Mouse (Mus musculus): Measurements from ENCODE around the gene Syngr4. TPM values are rescaled to one million over a fixed set of nuclear protein-coding genes. Genes with fewer than 3 reads are reported as not detected.
"Not testable (repeated sequence)": the region's sequence is repeated elsewhere in the genome, so short reads cannot be mapped to it uniquely, and the experiment has no call there.

Gene Syngr4
- polyA plus RNA-seq, 1 experiment from 2014 or later: 0.37 TPM

DNA sequence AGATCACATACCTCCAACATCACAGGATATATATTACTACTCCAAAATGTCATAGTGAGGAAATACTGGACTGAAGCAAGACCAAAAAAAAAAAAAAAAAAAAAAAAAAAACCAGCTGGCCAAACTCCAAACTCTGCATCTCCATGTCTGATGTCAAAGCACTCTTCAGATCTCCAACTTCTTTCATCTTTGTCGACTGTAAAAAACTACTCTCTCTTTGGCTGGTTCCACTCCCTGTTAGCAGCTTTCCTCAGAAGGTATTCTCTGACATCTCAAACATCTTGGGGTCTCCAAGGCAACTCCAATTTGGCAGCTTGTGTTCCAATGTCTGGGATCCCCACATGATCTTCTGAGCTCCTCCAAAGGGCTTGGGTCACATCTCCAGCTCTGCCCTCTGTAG is 18.2 kb downstream of the Syngr4 start, which contains the start of gene Grin2d:
Grin2d (minus strand) TSS at position 101 of the 400 bp plus-strand sequence.
- not testable (repeated sequence) for ATAC-seq (ENCODE audit: low FRiP score); H3K9ac ChIP-seq (replicated peaks); H3K27ac ChIP-seq (replicated peaks); H3K4me3 ChIP-seq (replicated peaks); H3K9me3 ChIP-seq (replicated peaks); H3K27me3 ChIP-seq (replicated peaks); H3K4me2 ChIP-seq
- WGBS: 100% methylated on average over 1 of the region's 1 CpGs
- Histone ChIP-seq H3K4me1 (peaks cover 19% of the 10 kb centered on the region), H3K36me3 (peaks cover 79% of the 10 kb centered on the region)

DNA sequence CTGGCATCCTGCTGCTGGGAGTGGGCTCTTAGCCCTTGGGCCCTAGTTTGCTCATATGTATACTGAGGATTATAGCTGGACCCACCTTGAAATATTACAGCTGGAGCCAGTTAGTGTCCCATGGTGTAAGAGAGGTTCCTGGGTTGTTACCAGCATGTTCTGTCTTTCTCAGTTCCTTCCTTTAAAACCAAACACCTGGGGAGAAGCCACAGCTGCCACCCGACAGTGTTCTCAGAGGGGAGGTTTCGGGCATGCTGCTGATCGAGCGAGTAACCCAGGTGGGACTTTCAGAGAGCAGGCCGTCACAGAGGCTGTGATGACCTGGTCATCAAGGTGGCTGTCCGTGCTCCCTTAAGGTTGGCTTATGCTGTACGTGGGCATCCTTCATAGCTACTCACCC is 19.6 kb downstream of the Syngr4 start:
- no peak overlapping the region for H3K9ac ChIP-seq (replicated peaks)
- H3K9me3 ChIP-seq (replicated peaks): no peaks in the 10 kb centered on the region
- H3K27me3 ChIP-seq (replicated peaks): no peaks in the 10 kb centered on the region
- H3K4me2 ChIP-seq: no peak overlapping the region
- peaks cover 66% of the 10 kb centered on the region for H3K36me3 ChIP-seq
- WGBS: 97% methylated on average over 7 of the region's 7 CpGs
- peaks cover 19% of the 10 kb centered on the region for H3K4me1 ChIP-seq
- ATAC-seq (ENCODE audit: low FRiP score): no peak
- no peak overlapping the region for H3K4me3 ChIP-seq (replicated peaks)
- no peak overlapping the region for H3K27ac ChIP-seq (replicated peaks)

GRCm38 (mm10) chr7:45873061-45873947 is 23.2 kb downstream of the Syngr4 start:
- Histone ChIP-seq H3K4me1 (peaks cover 51% of the 10 kb centered on the region), H3K9ac (replicated peaks) (peak overlapping the region; percentile 93), H3K27me3 (replicated peaks) (no peaks in the 10 kb centered on the region; the same call in 1 of the 2 replicates), H3K36me3 (peaks cover 30% of the 10 kb centered on the region), H3K4me3 (replicated peaks) (peak overlapping the region; percentile 83), H3K4me2 (peak overlapping the region; percentile 80), H3K27ac (replicated peaks) (peak overlapping the region; percentile 87), H3K9me3 (replicated peaks) (no peaks in the 10 kb centered on the region)
- 3% methylated on average over 28 of the region's 28 CpGs for WGBS
- ATAC-seq (ENCODE audit: low FRiP score): peak; percentile 39; the same call in 1 of the 2 replicates

- Histone ChIP-seq H3K4me1 (peaks cover 58% of the 10 kb centered on the region), H3K4me3 (replicated peaks) (peak within 1 kb of the TSS; percentile 83), H3K27ac (replicated peaks) (peak within 1 kb of the TSS; percentile 87), H3K27me3 (replicated peaks) (no peaks in the 10 kb centered on the region; the same call in 1 of the 2 replicates), H3K9me3 (replicated peaks) (no peaks in the 10 kb centered on the region), H3K9ac (replicated peaks) (peak within 1 kb of the TSS; percentile 93), H3K36me3 (peaks cover 26% of the 10 kb centered on the region), H3K4me2 (peak within 1 kb of the TSS; percentile 80)
- WGBS: under 1% methylated on average over 18 of the region's 18 CpGs
- peak; percentile 75 for ATAC-seq (ENCODE audit: low FRiP score)
Observed at GRCm38 (mm10) chr7:45872624-45873023, 23.9 kb downstream of the Syngr4 start, which contains the start of gene Kdelr1. Gene Kdelr1 (plus strand): TSS chr7:45872772.

DNA sequence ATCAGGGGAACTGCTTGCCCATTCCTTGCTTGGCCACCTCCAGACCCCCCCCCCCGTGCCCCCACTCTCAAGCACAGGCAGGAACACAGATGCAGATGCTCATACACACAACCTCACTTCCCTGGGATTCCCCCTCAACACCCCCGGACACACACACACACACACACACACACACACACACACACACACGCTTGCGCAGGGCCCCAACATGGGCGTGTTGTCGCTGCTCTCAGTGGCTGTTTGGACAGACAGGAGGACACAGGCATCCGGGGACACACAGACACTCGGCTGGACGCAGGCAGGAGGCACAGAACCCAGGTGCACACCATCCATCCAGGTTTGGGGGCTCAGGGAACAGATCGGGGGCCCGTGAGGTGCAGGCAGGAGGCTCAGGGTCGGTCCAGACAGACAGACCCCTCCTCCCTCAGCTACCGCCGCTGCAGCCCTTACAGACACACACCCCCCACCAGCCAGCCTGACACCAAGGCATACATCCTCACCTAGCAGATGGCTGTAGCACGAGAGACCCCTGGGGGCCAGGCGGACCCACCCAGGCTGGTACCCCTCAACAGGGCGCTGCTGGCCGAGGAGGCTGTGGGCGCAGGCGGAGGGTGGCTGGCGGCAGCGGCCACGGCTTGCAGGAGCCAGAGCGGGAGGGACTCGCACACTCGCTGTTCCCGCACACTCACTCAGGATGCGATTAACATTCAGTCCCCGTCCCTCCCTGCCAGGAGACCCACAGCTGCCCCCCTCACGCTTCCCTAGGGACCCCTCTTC is 26.0 kb downstream of the Syngr4 start:
- Histone ChIP-seq H3K9ac (replicated peaks) (peak overlapping the region; percentile 71), H3K4me3 (replicated peaks) (peak overlapping the region; percentile 63), H3K9me3 (replicated peaks) (no peaks in the 10 kb centered on the region), H3K4me2 (peak overlapping the region; percentile 72), H3K27ac (replicated peaks) (peak overlapping the region; percentile 75), H3K4me1 (peaks cover 72% of the 10 kb centered on the region), H3K36me3 (peaks cover 5% of the 10 kb centered on the region), H3K27me3 (replicated peaks) (no peaks in the 10 kb centered on the region; the same call in 1 of the 2 replicates)
- peak; percentile 7; the same call in 1 of the 2 replicates for ATAC-seq (ENCODE audit: low FRiP score)
- 2% methylated on average over 30 of the region's 30 CpGs for WGBS

DNA sequence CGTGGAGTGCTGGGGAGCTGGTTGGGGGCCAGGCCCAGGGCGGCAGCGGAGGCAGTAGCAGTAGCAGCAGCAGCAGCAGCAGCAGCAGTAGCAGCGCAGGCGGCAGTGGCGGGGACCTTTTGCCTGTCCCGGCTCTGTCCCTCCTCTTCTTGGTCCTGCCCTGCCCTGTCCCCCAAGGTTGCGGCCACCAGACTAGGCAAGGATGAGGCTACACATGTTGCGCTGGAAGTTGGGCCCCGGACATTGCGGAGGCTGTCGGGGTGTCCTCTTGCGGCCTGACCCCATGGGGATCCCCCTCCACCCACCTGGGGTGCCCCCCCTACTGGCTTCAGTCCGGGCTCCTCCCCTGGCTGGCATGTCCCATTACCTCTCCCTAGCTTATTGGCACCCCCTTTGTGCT is 26.7 kb downstream of the Syngr4 start:
- WGBS: under 1% methylated on average over 14 of the region's 14 CpGs
- Histone ChIP-seq H3K4me3 (replicated peaks) (peak overlapping the region; percentile 63), H3K36me3 (peaks cover 4% of the 10 kb centered on the region), H3K9ac (replicated peaks) (peak overlapping the region; percentile 71), H3K9me3 (replicated peaks) (no peaks in the 10 kb centered on the region), H3K4me2 (peak overlapping the region; percentile 72), H3K4me1 (peaks cover 67% of the 10 kb centered on the region), H3K27me3 (replicated peaks) (no peaks in the 10 kb centered on the region; the same call in 1 of the 2 replicates), H3K27ac (replicated peaks) (peak overlapping the region; percentile 75)
- 0 out of 2 replicates have a peak, but pooled peaks have one; percentile 2 for ATAC-seq (ENCODE audit: low FRiP score)

GRCm38 (mm10) chr7:45869107-45869670 is 27.3 kb downstream of the Syngr4 start:
- H3K27ac ChIP-seq (replicated peaks): peak overlapping the region; percentile 75; the same call in 1 of the 2 replicates
- no peak for ATAC-seq (ENCODE audit: low FRiP score)
- WGBS: 10% methylated on average over 8 of the region's 8 CpGs
- H3K27me3 ChIP-seq (replicated peaks): no peaks in the 10 kb centered on the region; the same call in 1 of the 2 replicates
- H3K9ac ChIP-seq (replicated peaks): peak overlapping the region; percentile 71
- no peaks in the 10 kb centered on the region for H3K9me3 ChIP-seq (replicated peaks)
- H3K4me2 ChIP-seq: peak overlapping the region; percentile 72
- H3K36me3 ChIP-seq: no peaks in the 10 kb centered on the region; the same call in 1 of the 2 replicates
- H3K4me3 ChIP-seq (replicated peaks): peak overlapping the region; percentile 63
- peaks cover 61% of the 10 kb centered on the region for H3K4me1 ChIP-seq

- Histone ChIP-seq H3K27ac (replicated peaks) (no peak overlapping the region), H3K4me3 (replicated peaks) (peak overlapping the region; percentile 63), H3K4me1 (peaks cover 53% of the 10 kb centered on the region), H3K9ac (replicated peaks) (peak overlapping the region; percentile 71; the same call in 1 of the 2 replicates), H3K36me3 (no peaks in the 10 kb centered on the region), H3K4me2 (peak overlapping the region; percentile 72), H3K27me3 (replicated peaks) (no peaks in the 10 kb centered on the region; the same call in 1 of the 2 replicates), H3K9me3 (replicated peaks) (no peaks in the 10 kb centered on the region)
- 8% methylated on average over 2 of the region's 2 CpGs for WGBS
- no peak for ATAC-seq (ENCODE audit: low FRiP score)
Observed at GRCm38 (mm10) chr7:45867871-45868270, 28.6 kb downstream of the Syngr4 start.

DNA sequence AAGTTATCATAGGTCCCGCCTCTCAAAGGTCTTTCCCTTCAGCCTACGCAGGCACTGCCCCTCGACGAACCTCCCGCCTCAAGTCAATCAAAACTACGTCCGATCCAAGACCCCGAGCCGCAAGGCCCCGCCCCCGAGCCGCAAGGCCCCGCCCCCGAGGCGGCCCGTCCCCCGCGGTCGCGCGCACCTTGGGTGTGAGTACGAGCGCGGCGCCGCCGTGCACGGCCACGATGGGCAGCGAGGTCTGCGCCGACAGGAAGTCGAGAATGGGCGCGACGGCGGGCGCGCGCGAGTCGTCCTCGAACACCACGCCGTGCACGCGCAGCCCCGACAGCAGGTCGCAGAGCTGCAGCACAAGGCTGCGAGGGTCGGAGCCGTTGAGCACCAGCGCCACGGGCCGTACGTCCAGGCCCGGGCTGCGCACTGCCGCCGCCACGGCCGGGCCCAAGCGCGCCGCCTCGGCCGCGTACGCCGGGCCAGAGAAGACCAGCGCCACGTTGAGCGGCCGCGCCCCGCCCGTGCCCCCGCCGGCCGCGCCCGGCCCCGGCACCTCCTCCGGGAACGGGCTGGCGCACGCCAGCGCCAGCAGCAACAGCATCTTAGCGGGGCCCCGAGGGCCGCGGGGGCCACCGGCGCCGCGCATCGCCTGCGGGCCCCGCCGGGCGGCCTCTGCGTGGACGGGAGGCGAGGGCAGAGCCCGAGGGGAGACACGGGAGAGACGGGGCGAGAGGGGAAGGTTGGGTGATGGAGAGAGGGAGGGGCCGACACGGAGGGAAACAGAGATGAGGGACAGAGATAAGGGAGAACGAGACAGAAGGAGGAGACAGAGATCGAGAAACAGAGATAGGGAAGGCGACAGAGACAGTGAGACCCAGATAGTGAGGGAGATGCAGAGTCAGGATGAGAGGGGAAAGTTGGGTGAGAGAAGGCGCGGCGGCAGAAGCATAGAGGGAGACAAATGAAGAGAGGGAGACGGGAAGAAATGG is 30.3 kb downstream of the Syngr4 start:
- H3K9me3 ChIP-seq (replicated peaks): no peaks in the 10 kb centered on the region

GRCm38 (mm10) chr7:45864435-45864834 is 32.1 kb downstream of the Syngr4 start:
- Histone ChIP-seq H3K36me3 (no peaks in the 10 kb centered on the region), H3K27me3 (replicated peaks) (no peaks in the 10 kb centered on the region; the same call in none of the 2 replicates), H3K9me3 (replicated peaks) (no peaks in the 10 kb centered on the region), H3K4me1 (peaks cover 31% of the 10 kb centered on the region), H3K4me2 (no peak overlapping the region), H3K27ac (replicated peaks) (no peak overlapping the region), H3K9ac (replicated peaks) (no peak overlapping the region), H3K4me3 (replicated peaks) (no peak overlapping the region)
- WGBS: 52% methylated on average over 3 of the region's 3 CpGs
- no peak for ATAC-seq (ENCODE audit: low FRiP score)

More for the DNA sequence above, 30.3 kb downstream of the Syngr4 start:
- H3K36me3 ChIP-seq: no peaks in the 10 kb centered on the region
- no peaks in the 10 kb centered on the region; the same call in 1 of the 2 replicates for H3K27me3 ChIP-seq (replicated peaks)
- peak overlapping the region; percentile 72 for H3K4me2 ChIP-seq
- peaks cover 49% of the 10 kb centered on the region for H3K4me1 ChIP-seq
- H3K9ac ChIP-seq (replicated peaks): peak overlapping the region; percentile 73
- ATAC-seq (ENCODE audit: low FRiP score): peak; percentile 42
- 1% methylated on average over 115 of the region's 117 CpGs for WGBS
- peak overlapping the region; percentile 73 for H3K27ac ChIP-seq (replicated peaks)
- peak overlapping the region; percentile 63 for H3K4me3 ChIP-seq (replicated peaks)
